Comparison of ENCODE assay signal across 15 mouse cellular contexts in genomic region chr6:7952208-7952607, GRCm38 (mm10).
"Had no signal": no experiment of that assay in that cellular context is flagged by ENCODE, and none has a peak within 500 bp of the region (broad histone marks: within the 10 kb centered on the region; RNA-seq: fewer than 3 reads in every experiment).

No protein-coding gene starts in this region.

- H3K9ac ChIP-seq: limb, embryonic 12.5 days; liver, embryonic 13.5 days; liver, postnatal 0 days; lung, embryonic 15.5 days had no signal

- ATAC-seq: liver, postnatal 0 days had no signal

- H3K36me3 ChIP-seq: limb, embryonic 12.5 days; liver, embryonic 13.5 days; lung, embryonic 15.5 days had no signal

- H3K27me3 ChIP-seq: limb, embryonic 12.5 days; liver, embryonic 13.5 days; lung, embryonic 15.5 days; megakaryocyte, embryonic 14.5 days had no signal

- H3K4me1 ChIP-seq: limb, embryonic 12.5 days; liver, embryonic 13.5 days; lung, embryonic 15.5 days; megakaryocyte, embryonic 14.5 days had no signal

- H3K4me3 ChIP-seq: layer of hippocampus, adult 2 months; limb, embryonic 12.5 days; liver, embryonic 13.5 days; lung, embryonic 15.5 days; megakaryocyte, embryonic 14.5 days had no signal

- H3K4me2 ChIP-seq: limb, embryonic 12.5 days; liver, embryonic 13.5 days; lung, embryonic 15.5 days had no signal

- H3K27ac ChIP-seq: layer of hippocampus, adult 2 months; limb, embryonic 12.5 days; liver, embryonic 13.5 days; lung, embryonic 15.5 days; macrophage; stomach, postnatal 0 days had no signal

- H3K9me3 ChIP-seq: limb, embryonic 12.5 days; liver, embryonic 13.5 days; lung, embryonic 15.5 days; megakaryocyte, embryonic 14.5 days had no signal

- DNase-seq: kidney, adult 11 months; kidney, postnatal 10 days; kidney, postnatal 4 days; liver; liver, embryonic 13.5 days; liver, postnatal 0 days; lung, postnatal 14 days; right cerebral cortex, postnatal 14 days; thymus, postnatal 4 days had no signal
